8 mouse cellular contexts compared by ENCODE assay signal in genomic region chr4:45038879-45039278, GRCm38 (mm10). TPM values are rescaled to one million over a fixed set of nuclear protein-coding genes. Genes with fewer than 3 reads are reported as not detected.
DNase-seq lines count a peak whose midpoint lies in the region; ATAC-seq and TF ChIP-seq lines count a peak whose summit lies in the region.
"Not testable (repeated sequence)": the region's sequence is repeated elsewhere in the genome, so short reads cannot be mapped to it uniquely, and the experiment has no call there.

No protein-coding gene starts in this region.

- not testable (repeated sequence) for H3K9me3 ChIP-seq in heart, embryonic 12.5 days (replicated peaks); hindbrain, postnatal 0 days (ENCODE audit: low read length); liver, postnatal 0 days (ENCODE audit: low read length); midbrain, postnatal 0 days (ENCODE audit: low read length)

- not testable (repeated sequence) for TF ChIP-seq EP300 in liver, postnatal 0 days (IDR thresholded peaks at IDR 0.05; ENCODE audit: low read depth)

- TF ChIP-seq POLR2A in brain, embryonic 14.5 days (IDR thresholded peaks at IDR 0.05; ENCODE audit: borderline replicate concordance, extremely low read depth, insufficient read depth, insufficient read length, poor library complexity, severe bottlenecking), result not testable (repeated sequence)

- H3K9ac ChIP-seq in heart, embryonic 12.5 days; hindbrain, postnatal 0 days (replicated peaks; ENCODE audit: low read length); liver, postnatal 0 days (replicated peaks); midbrain, postnatal 0 days (replicated peaks; ENCODE audit: low read length, poor library complexity, severe bottlenecking): not testable (repeated sequence)

- H3K36me3 ChIP-seq in heart, embryonic 12.5 days, result peaks cover 56% of the 10 kb centered on the region
- H3K36me3 ChIP-seq in hindbrain, postnatal 0 days (ENCODE audit: insufficient read depth, low read length), result peaks cover 59% of the 10 kb centered on the region; the same call in 1 of the 2 replicates
- not testable (repeated sequence) for H3K36me3 ChIP-seq in liver, postnatal 0 days (replicated peaks; ENCODE audit: insufficient read depth, low read length)
- H3K36me3 ChIP-seq in midbrain, postnatal 0 days (ENCODE audit: insufficient read depth, low read length), result peaks cover 59% of the 10 kb centered on the region

- 47% methylated on average over 8 of the region's 8 CpGs for WGBS in heart, embryonic 12.5 days
- 58% methylated on average over 8 of the region's 8 CpGs for WGBS in hindbrain, postnatal 0 days
- WGBS in liver, postnatal 0 days (ENCODE audit: insufficient replicate concordance), result 47% methylated on average over 8 of the region's 8 CpGs
- 55% methylated on average over 8 of the region's 8 CpGs for WGBS in midbrain, postnatal 0 days

- H3K4me2 ChIP-seq in heart, embryonic 12.5 days; hindbrain, postnatal 0 days (ENCODE audit: low read depth, low read length); liver, postnatal 0 days (ENCODE audit: low read depth, low read length); midbrain, postnatal 0 days (ENCODE audit: low read depth, low read length, poor library complexity, severe bottlenecking): not testable (repeated sequence)

- H3K27me3 ChIP-seq in heart, embryonic 12.5 days (replicated peaks); hindbrain, postnatal 0 days (ENCODE audit: insufficient read depth, low read length); liver, postnatal 0 days (ENCODE audit: insufficient read depth, low read length); midbrain, postnatal 0 days (ENCODE audit: insufficient read depth, low read length): not testable (repeated sequence)

- H3K4me1 ChIP-seq in heart, embryonic 12.5 days (replicated peaks), result peaks cover 24% of the 10 kb centered on the region
- not testable (repeated sequence) for H3K4me1 ChIP-seq in hindbrain, postnatal 0 days (ENCODE audit: insufficient read depth, low read length); liver, postnatal 0 days (ENCODE audit: insufficient read depth); midbrain, postnatal 0 days (ENCODE audit: insufficient read depth, low read length)

- H3K27ac ChIP-seq in heart, embryonic 12.5 days (ENCODE audit: poor library complexity, severe bottlenecking), result peak overlapping the region; percentile 94
- not testable (repeated sequence) for H3K27ac ChIP-seq in hindbrain, postnatal 0 days; liver, postnatal 0 days (ENCODE audit: low read depth); midbrain, postnatal 0 days (ENCODE audit: low read depth, low read length)

- peak; percentile 71 for DNase-seq in 416B (ENCODE audit: low read depth)
- peak; percentile 38 for DNase-seq in NIH3T3 (ENCODE audit: low read depth)
- peak; percentile 14 for DNase-seq in brain, embryonic 14.5 days (ENCODE audit: low read depth)
- DNase-seq in hindbrain, postnatal 0 days (ENCODE audit: low spot score), result peak; percentile 23
- peak; percentile 19 for DNase-seq in kidney, postnatal 14 days
- not testable (repeated sequence) for DNase-seq in liver, postnatal 0 days; midbrain, postnatal 0 days (ENCODE audit: low spot score)

- TF ChIP-seq CTCF in brain, embryonic 14.5 days (IDR thresholded peaks at IDR 0.05; ENCODE audit: borderline replicate concordance, extremely low read depth, insufficient read depth, insufficient read length), result peak; percentile 1; the same call in 1 of the 2 replicates
- peak; percentile 26 for TF ChIP-seq CTCF in hindbrain, postnatal 0 days (IDR thresholded peaks at IDR 0.05; ENCODE audit: low read depth)
- TF ChIP-seq CTCF in liver, postnatal 0 days (IDR thresholded peaks at IDR 0.05; ENCODE audit: low read depth), result peak; percentile 45
- TF ChIP-seq CTCF in midbrain, postnatal 0 days (IDR thresholded peaks at IDR 0.05), result peak; percentile 43

- H3K4me3 ChIP-seq in heart, embryonic 12.5 days; hindbrain, postnatal 0 days (ENCODE audit: low read length); liver, postnatal 0 days (ENCODE audit: low read depth, low read length); midbrain, postnatal 0 days (ENCODE audit: low read depth, low read length): not testable (repeated sequence)

- not testable (repeated sequence) for ATAC-seq in heart, embryonic 12.5 days (ENCODE audit: insufficient number of reproducible peaks, low FRiP score); hindbrain, postnatal 0 days; liver, postnatal 0 days; midbrain, postnatal 0 days (ENCODE audit: low FRiP score)

RNA-seq across cellular contexts. Expression of gene Polr1e, which starts 20.5 kb away (rescaled TPM):
- polyA plus RNA-seq in brain, embryonic 14.5 days (2012; rRNA removed), result 18.6 and 18.7 TPM in 2 replicates
- 52.1 and 63.0 TPM in 2 replicates for polyA plus RNA-seq in heart, embryonic 12.5 days (2016; fragmentation: Nextera tagmentation; extraction: Ambion mirVana)
- total RNA-seq in hindbrain, postnatal 0 days (2014; rRNA removed), result 3.4 and 8.2 TPM in 2 replicates
- polyA plus RNA-seq in hindbrain, postnatal 0 days (2015; fragmentation: Nextera tagmentation; extraction: Ambion mirVana), result 25.7 and 27.2 TPM in 2 replicates
- 8.7 and 11.0 TPM in 2 replicates for polyA plus RNA-seq in liver, postnatal 0 days (2015; fragmentation: Nextera tagmentation; extraction: Ambion mirVana)
- total RNA-seq in midbrain, postnatal 0 days (2014; rRNA removed), result 12.0 and 17.2 TPM in 2 replicates
- 21.0 and 22.1 TPM in 2 replicates for polyA plus RNA-seq in midbrain, postnatal 0 days (2015; fragmentation: Nextera tagmentation; extraction: Ambion mirVana)

RNA-seq across cellular contexts. Expression of gene Zbtb5, which starts 26.7 kb away (rescaled TPM):
- 36.2 and 44.4 TPM in 2 replicates for polyA plus RNA-seq in brain, embryonic 14.5 days (2012; rRNA removed)
- polyA plus RNA-seq in heart, embryonic 12.5 days (2016; fragmentation: Nextera tagmentation; extraction: Ambion mirVana), result 19.5 and 20.4 TPM in 2 replicates
- total RNA-seq in hindbrain, postnatal 0 days (2014; rRNA removed), result 42.1 and 50.0 TPM in 2 replicates
- polyA plus RNA-seq in hindbrain, postnatal 0 days (2015; fragmentation: Nextera tagmentation; extraction: Ambion mirVana), result 27.6 and 29.5 TPM in 2 replicates
- polyA plus RNA-seq in liver, postnatal 0 days (2015; fragmentation: Nextera tagmentation; extraction: Ambion mirVana), result 5.4 and 6.5 TPM in 2 replicates
- total RNA-seq in midbrain, postnatal 0 days (2014; rRNA removed), result 57.3 and 57.6 TPM in 2 replicates
- polyA plus RNA-seq in midbrain, postnatal 0 days (2015; fragmentation: Nextera tagmentation; extraction: Ambion mirVana), result 34.4 and 35.9 TPM in 2 replicates

RNA-seq across cellular contexts. Expression of gene Fbxo10, which starts 45.5 kb away (rescaled TPM):
- 29.8 and 36.7 TPM in 2 replicates for polyA plus RNA-seq in brain, embryonic 14.5 days (2012; rRNA removed)
- polyA plus RNA-seq in heart, embryonic 12.5 days (2016; fragmentation: Nextera tagmentation; extraction: Ambion mirVana), result 17.7 TPM in 2 replicates
- 25.7 and 28.6 TPM in 2 replicates for total RNA-seq in hindbrain, postnatal 0 days (2014; rRNA removed)
- 11.4 and 12.5 TPM in 2 replicates for polyA plus RNA-seq in hindbrain, postnatal 0 days (2015; fragmentation: Nextera tagmentation; extraction: Ambion mirVana)
- 1.5 and 2.0 TPM in 2 replicates for polyA plus RNA-seq in liver, postnatal 0 days (2015; fragmentation: Nextera tagmentation; extraction: Ambion mirVana)
- 22.1 and 24.6 TPM in 2 replicates for total RNA-seq in midbrain, postnatal 0 days (2014; rRNA removed)
- polyA plus RNA-seq in midbrain, postnatal 0 days (2015; fragmentation: Nextera tagmentation; extraction: Ambion mirVana), result 13.7 and 14.6 TPM in 2 replicates

RNA-seq across cellular contexts. Expression of gene Grhpr, which starts 57.7 kb away (rescaled TPM):
- 18.7 and 20.0 TPM in 2 replicates for polyA plus RNA-seq in brain, embryonic 14.5 days (2012; rRNA removed)
- 89.0 and 89.3 TPM in 2 replicates for polyA plus RNA-seq in heart, embryonic 12.5 days (2016; fragmentation: Nextera tagmentation; extraction: Ambion mirVana)
- total RNA-seq in hindbrain, postnatal 0 days (2014; rRNA removed), result 17.7 and 31.5 TPM in 2 replicates
- 36.7 and 39.8 TPM in 2 replicates for polyA plus RNA-seq in hindbrain, postnatal 0 days (2015; fragmentation: Nextera tagmentation; extraction: Ambion mirVana)
- polyA plus RNA-seq in liver, postnatal 0 days (2015; fragmentation: Nextera tagmentation; extraction: Ambion mirVana), result 448 and 458 TPM in 2 replicates
- 14.5 and 18.2 TPM in 2 replicates for total RNA-seq in midbrain, postnatal 0 days (2014; rRNA removed)
- polyA plus RNA-seq in midbrain, postnatal 0 days (2015; fragmentation: Nextera tagmentation; extraction: Ambion mirVana), result 31.1 and 34.1 TPM in 2 replicates
